Mouse (Mus musculus) embryonic facial prominence, embryonic 12.5 days (tissue): ENCODE measurements at regions not wholly inside any gene's neighbourhood (a gene's known extent, or its start where the extent isn't known, plus 50 kb on each side); places are given as distances from the start of the nearest gene placed in this dataset.

Experiments used
- ATAC-seq: fragments of 200-750 bp; cut with Nextera tagmentation; 2 replicates; pipeline ENCODE4 v1.8.0; 2017; ENCODE audit not compliant: insufficient number of reproducible peaks, insufficient read depth, low FRiP score, low TSS enrichment
- H3K27ac ChIP-seq: fragments of 300-500 bp; sonication (generic); 2 replicates; pipeline ENCODE4 v1.5.1; 2016; ENCODE audit warnings: mild to moderate bottlenecking
- H3K27me3 ChIP-seq: fragments of 300-500 bp; sonication (generic); 2 replicates; pipeline ENCODE4 v1.6.1; 2016; ENCODE audit warnings: mild to moderate bottlenecking, moderate library complexity
- H3K36me3 ChIP-seq: fragments of 300-500 bp; sonication (generic); 2 replicates; pipeline ENCODE4 v1.6.1; 2016; ENCODE audit warnings: mild to moderate bottlenecking
- H3K4me1 ChIP-seq: fragments of 300-500 bp; sonication (generic); 2 replicates; pipeline ENCODE4 v1.6.1; 2016
- H3K4me2 ChIP-seq: fragments of 300-500 bp; sonication (generic); replicated peaks from 2 replicates; pipeline ENCODE4 v1.6.1; 2016; ENCODE audit warnings: mild to moderate bottlenecking, moderate library complexity
- H3K4me3 ChIP-seq: fragments of 300-500 bp; sonication (generic); 2 replicates; pipeline ENCODE4 v1.5.1; 2016; ENCODE audit warnings: mild to moderate bottlenecking
- H3K9ac ChIP-seq: fragments of 300-500 bp; sonication (generic); 2 replicates; pipeline ENCODE4 v1.6.1; 2016; ENCODE audit warnings: mild to moderate bottlenecking, moderate library complexity
- H3K9me3 ChIP-seq: fragments of 300-500 bp; sonication (generic); 2 replicates; pipeline ENCODE4 v1.6.1; 2016; ENCODE audit warnings: mild to moderate bottlenecking, moderate library complexity
- WGBS: fragments of 180-500 bp; shearing (Covaris S2); methylation state at CpG from one replicate; pipeline ENCODE4 v1.1.7; 2016; 5-methylcytosine and 5-hydroxymethylcytosine counted together

GRCm38 (mm10) chr2:94248948-94249347 is 91.2 kb upstream of the Hsd17b12 start:
- Histone ChIP-seq H3K9me3 (no peaks in the 10 kb centered on the region), H3K27me3 (peaks cover 59% of the 10 kb centered on the region), H3K4me1 (no peaks in the 10 kb centered on the region; the same call in 1 of the 2 replicates), H3K27ac (no peak overlapping the region), H3K4me3 (no peak overlapping the region), H3K4me2 (no peak overlapping the region), H3K36me3 (no peaks in the 10 kb centered on the region), H3K9ac (no peak overlapping the region)
- 59% methylated on average over 3 of the region's 3 CpGs for WGBS
- ATAC-seq: no peak

- Histone ChIP-seq H3K27me3 (peaks cover 79% of the 10 kb centered on the region), H3K9me3 (no peaks in the 10 kb centered on the region), H3K4me3 (peak overlapping the region; percentile 20; the same call in 1 of the 2 replicates), H3K4me2 (peak overlapping the region; percentile 45), H3K9ac (no peak overlapping the region), H3K36me3 (no peaks in the 10 kb centered on the region), H3K27ac (no peak overlapping the region), H3K4me1 (no peaks in the 10 kb centered on the region; the same call in 1 of the 2 replicates)
- ATAC-seq: no peak
- 1% methylated on average over 30 of the region's 30 CpGs for WGBS
These were observed 89.2 kb upstream of the Hsd17b12 start for GRCm38 (mm10) chr2:94246851-94247471.

GRCm38 (mm10) chr2:94246180-94246611 is 88.4 kb upstream of the Hsd17b12 start:
- Histone ChIP-seq H3K36me3 (no peaks in the 10 kb centered on the region), H3K4me3 (no peak overlapping the region), H3K27ac (no peak overlapping the region), H3K9ac (no peak overlapping the region), H3K4me1 (peaks cover 3% of the 10 kb centered on the region), H3K9me3 (no peaks in the 10 kb centered on the region), H3K4me2 (peak overlapping the region; percentile 45), H3K27me3 (peaks cover 86% of the 10 kb centered on the region)
- no peak for ATAC-seq
- WGBS: 44% methylated on average over 9 of the region's 9 CpGs

GRCm38 (mm10) chr2:94245305-94245959 is 87.7 kb upstream of the Hsd17b12 start:
- Histone ChIP-seq H3K27me3 (peaks cover 90% of the 10 kb centered on the region), H3K9ac (no peak overlapping the region), H3K4me3 (no peak overlapping the region), H3K36me3 (no peaks in the 10 kb centered on the region), H3K27ac (no peak overlapping the region), H3K4me1 (peaks cover 11% of the 10 kb centered on the region), H3K4me2 (no peak overlapping the region), H3K9me3 (no peaks in the 10 kb centered on the region)
- no peak for ATAC-seq
- WGBS: under 1% methylated on average over 16 of the region's 16 CpGs

- Histone ChIP-seq H3K36me3 (no peaks in the 10 kb centered on the region), H3K9ac (no peak overlapping the region), H3K4me1 (peaks cover 11% of the 10 kb centered on the region), H3K4me3 (no peak overlapping the region), H3K9me3 (no peaks in the 10 kb centered on the region), H3K27me3 (peaks cover 98% of the 10 kb centered on the region), H3K4me2 (no peak overlapping the region), H3K27ac (no peak overlapping the region)
- no peak for ATAC-seq
- WGBS: under 1% methylated on average over 9 of the region's 9 CpGs
These were observed 86.4 kb upstream of the Hsd17b12 start for GRCm38 (mm10) chr2:94244140-94244539.

- Histone ChIP-seq H3K9ac (no peak overlapping the region), H3K27me3 (peaks cover 99% of the 10 kb centered on the region), H3K9me3 (no peaks in the 10 kb centered on the region), H3K4me3 (peak overlapping the region; percentile 21), H3K27ac (no peak overlapping the region), H3K4me1 (peaks cover 11% of the 10 kb centered on the region), H3K36me3 (no peaks in the 10 kb centered on the region), H3K4me2 (peak overlapping the region; percentile 42)
- whole genome bisulfite sequencing: under 1% methylated on average over 50 of the region's 50 CpGs
- ATAC-seq: no peak
These were observed 85.5 kb upstream of the Hsd17b12 start for GRCm38 (mm10) chr2:94243053-94243916.

GRCm38 (mm10) chr2:94242406-94243052 is 84.8 kb upstream of the Hsd17b12 start:
- H3K9ac ChIP-seq: no peak overlapping the region
- peaks cover 11% of the 10 kb centered on the region for H3K4me1 ChIP-seq
- 2% methylated on average over 7 of the region's 7 CpGs for WGBS
- peak overlapping the region; percentile 21 for H3K4me3 ChIP-seq
- H3K4me2 ChIP-seq: peak overlapping the region; percentile 42
- H3K27me3 ChIP-seq: peaks cover 99% of the 10 kb centered on the region
- no peaks in the 10 kb centered on the region for H3K9me3 ChIP-seq
- ATAC-seq: no peak
- no peak overlapping the region for H3K27ac ChIP-seq
- H3K36me3 ChIP-seq: no peaks in the 10 kb centered on the region

- Histone ChIP-seq H3K27ac (no peak overlapping the region), H3K4me2 (no peak overlapping the region; the same call in 1 of the 2 replicates), H3K9ac (no peak overlapping the region), H3K27me3 (peaks cover 95% of the 10 kb centered on the region), H3K4me1 (peaks cover 11% of the 10 kb centered on the region), H3K36me3 (no peaks in the 10 kb centered on the region), H3K9me3 (no peaks in the 10 kb centered on the region), H3K4me3 (no peak overlapping the region)
- 2% methylated on average over 4 of the region's 4 CpGs for WGBS
- ATAC-seq: no peak
These were observed 84.3 kb upstream of the Hsd17b12 start for GRCm38 (mm10) chr2:94242051-94242397.

GRCm38 (mm10) chr2:94241301-94242050 is 83.7 kb upstream of the Hsd17b12 start:
- WGBS: under 1% methylated on average over 55 of the region's 55 CpGs
- no peaks in the 10 kb centered on the region for H3K36me3 ChIP-seq
- no peak overlapping the region for H3K9ac ChIP-seq
- H3K4me2 ChIP-seq: peak overlapping the region; percentile 59
- peak overlapping the region; percentile 34 for H3K4me3 ChIP-seq
- peaks cover 90% of the 10 kb centered on the region for H3K27me3 ChIP-seq
- H3K9me3 ChIP-seq: no peaks in the 10 kb centered on the region
- ATAC-seq: no peak
- H3K27ac ChIP-seq: no peak overlapping the region
- H3K4me1 ChIP-seq: peaks cover 11% of the 10 kb centered on the region

GRCm38 (mm10) chr2:94240411-94240810 is 82.6 kb upstream of the Hsd17b12 start:
- WGBS: under 1% methylated on average over 17 of the region's 17 CpGs
- no peak overlapping the region for H3K9ac ChIP-seq
- no peaks in the 10 kb centered on the region for H3K9me3 ChIP-seq
- H3K27ac ChIP-seq: no peak overlapping the region
- no peaks in the 10 kb centered on the region for H3K36me3 ChIP-seq
- H3K27me3 ChIP-seq: peaks cover 79% of the 10 kb centered on the region
- peaks cover 11% of the 10 kb centered on the region for H3K4me1 ChIP-seq
- H3K4me3 ChIP-seq: peak overlapping the region; percentile 34; the same call in 1 of the 2 replicates
- peak overlapping the region; percentile 59 for H3K4me2 ChIP-seq
- no peak for ATAC-seq

GRCm38 (mm10) chr2:94239573-94239972 is 81.8 kb upstream of the Hsd17b12 start:
- H3K4me3 ChIP-seq: no peak overlapping the region
- no peaks in the 10 kb centered on the region for H3K36me3 ChIP-seq
- peaks cover 71% of the 10 kb centered on the region for H3K27me3 ChIP-seq
- H3K9ac ChIP-seq: no peak overlapping the region
- WGBS: 12% methylated on average over 9 of the region's 9 CpGs
- H3K4me2 ChIP-seq: no peak overlapping the region
- no peak overlapping the region for H3K27ac ChIP-seq
- no peaks in the 10 kb centered on the region for H3K9me3 ChIP-seq
- peaks cover 11% of the 10 kb centered on the region for H3K4me1 ChIP-seq
- no peak for ATAC-seq
